Mouse (Mus musculus): ENCODE results near the gene Gm7029. TPM values are rescaled to one million over a fixed set of nuclear protein-coding genes. Genes with fewer than 3 reads are reported as not detected.
A peak's percentile ranks its signal among the peaks of the same experiment; 100 is the strongest.
"Not testable (repeated sequence)": the region's sequence is repeated elsewhere in the genome, so short reads cannot be mapped to it uniquely, and the experiment has no call there.

Gm7029 gene
- polyA plus RNA-seq, 1 experiment from 2014 or later: not detected

- peaks cover 27% of the 10 kb centered on the region for H3K36me3 ChIP-seq (ENCODE audit: control insufficient read depth, insufficient read depth, low read length)
- H3K4me1 ChIP-seq (ENCODE audit: control insufficient read depth, insufficient read depth, low read length): peaks cover 6% of the 10 kb centered on the region
- no peak overlapping the region for H3K4me3 ChIP-seq (ENCODE audit: low read depth, low read length)
- peak overlapping the region; percentile 96 for H3K4me2 ChIP-seq (ENCODE audit: low read length)
- H3K9ac ChIP-seq (ENCODE audit: low read length): peak overlapping the region; percentile 75; the same call in 1 of the 2 replicates
- no peak for DNase-seq (ENCODE audit: low spot score)
- no peak for ATAC-seq
- H3K27ac ChIP-seq (ENCODE audit: low read depth, low read length): no peak overlapping the region
- no peaks in the 10 kb centered on the region for H3K9me3 ChIP-seq (replicated peaks; ENCODE audit: control insufficient read depth, low read length)
- H3K27me3 ChIP-seq (replicated peaks; ENCODE audit: control insufficient read depth, insufficient read depth, low read length): no peaks in the 10 kb centered on the region
- WGBS: 69% methylated on average over 1 of the region's 1 CpGs
Observed at GRCm38 (mm10) chr17:33844196-33844595, 29.4 kb upstream of the Gm7029 start.

- H3K4me3 ChIP-seq (ENCODE audit: low read depth, low read length): no peak overlapping the region
- ATAC-seq: no peak
- H3K4me1 ChIP-seq (ENCODE audit: control insufficient read depth, insufficient read depth, low read length): peaks cover 6% of the 10 kb centered on the region
- H3K9me3 ChIP-seq (replicated peaks; ENCODE audit: control insufficient read depth, low read length): no peaks in the 10 kb centered on the region
- H3K9ac ChIP-seq (ENCODE audit: low read length): 0 out of 2 replicates have a peak overlapping the region, but pooled peaks have one; percentile 32
- peaks cover 20% of the 10 kb centered on the region for H3K36me3 ChIP-seq (ENCODE audit: control insufficient read depth, insufficient read depth, low read length)
- no peaks in the 10 kb centered on the region for H3K27me3 ChIP-seq (replicated peaks; ENCODE audit: control insufficient read depth, insufficient read depth, low read length)
- no peak for DNase-seq (ENCODE audit: low spot score)
- no peak overlapping the region for H3K4me2 ChIP-seq (ENCODE audit: low read length)
- no peak overlapping the region for H3K27ac ChIP-seq (ENCODE audit: low read depth, low read length)
- WGBS: 94% methylated on average over 8 of the region's 8 CpGs
Observed at GRCm38 (mm10) chr17:33848139-33848538, 25.5 kb upstream of the Gm7029 start.

DNA sequence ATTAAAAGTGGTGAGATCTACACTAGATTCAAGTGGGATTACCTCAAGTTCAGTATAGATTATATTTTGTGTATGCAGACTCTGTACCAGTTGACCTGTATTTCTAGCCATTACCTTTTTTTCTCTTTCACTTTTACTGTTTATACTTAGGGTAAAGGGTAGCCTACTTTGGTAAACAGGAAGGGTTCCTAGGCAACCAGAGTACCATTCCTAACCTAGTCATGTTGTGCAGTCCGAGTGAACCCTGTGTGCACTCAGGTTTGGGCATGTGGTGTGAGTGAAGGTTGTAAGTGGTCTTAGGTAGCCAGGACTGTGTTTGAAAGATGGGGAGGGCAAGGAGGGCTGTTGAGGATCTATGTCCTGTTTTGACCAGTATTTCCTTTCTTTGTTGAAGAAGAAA, 22.3 kb upstream of the Gm7029 start:
- WGBS: 87% methylated on average over 1 of the region's 1 CpGs
- Histone ChIP-seq H3K9me3 (replicated peaks; ENCODE audit: control insufficient read depth, low read length) (no peaks in the 10 kb centered on the region), H3K4me2 (ENCODE audit: low read length) (no peak overlapping the region), H3K36me3 (ENCODE audit: control insufficient read depth, insufficient read depth, low read length) (peaks cover 20% of the 10 kb centered on the region), H3K4me1 (ENCODE audit: control insufficient read depth, insufficient read depth, low read length) (no peaks in the 10 kb centered on the region), H3K4me3 (ENCODE audit: low read depth, low read length) (no peak overlapping the region), H3K27ac (ENCODE audit: low read depth, low read length) (no peak overlapping the region), H3K9ac (ENCODE audit: low read length) (no peak overlapping the region), H3K27me3 (replicated peaks; ENCODE audit: control insufficient read depth, insufficient read depth, low read length) (no peaks in the 10 kb centered on the region)
- ATAC-seq: no peak
- DNase-seq (ENCODE audit: low spot score): no peak

GRCm38 (mm10) chr17:33857816-33858215, 15.8 kb upstream of the Gm7029 start:
- no peak overlapping the region for H3K4me2 ChIP-seq (ENCODE audit: low read length)
- H3K4me1 ChIP-seq (ENCODE audit: control insufficient read depth, insufficient read depth, low read length): no peaks in the 10 kb centered on the region
- no peaks in the 10 kb centered on the region for H3K36me3 ChIP-seq (ENCODE audit: control insufficient read depth, insufficient read depth, low read length)
- no peak overlapping the region for H3K4me3 ChIP-seq (ENCODE audit: low read depth, low read length)
- H3K27me3 ChIP-seq (replicated peaks; ENCODE audit: control insufficient read depth, insufficient read depth, low read length): no peaks in the 10 kb centered on the region
- no peak overlapping the region for H3K27ac ChIP-seq (ENCODE audit: low read depth, low read length)
- ATAC-seq (no peak), DNase-seq (ENCODE audit: low spot score) (no peak)
- H3K9ac ChIP-seq (ENCODE audit: low read length): no peak overlapping the region
- 77% methylated on average over 4 of the region's 4 CpGs for WGBS
- no peaks in the 10 kb centered on the region for H3K9me3 ChIP-seq (replicated peaks; ENCODE audit: control insufficient read depth, low read length)

GRCm38 (mm10) chr17:33865330-33866030, 8.2 kb upstream of the Gm7029 start:
- no peaks in the 10 kb centered on the region for H3K4me1 ChIP-seq (ENCODE audit: control insufficient read depth, insufficient read depth, low read length)
- no peaks in the 10 kb centered on the region for H3K36me3 ChIP-seq (ENCODE audit: control insufficient read depth, insufficient read depth, low read length)
- no peaks in the 10 kb centered on the region for H3K9me3 ChIP-seq (replicated peaks; ENCODE audit: control insufficient read depth, low read length)
- H3K4me3 ChIP-seq (ENCODE audit: low read depth, low read length): no peak overlapping the region
- H3K27me3 ChIP-seq (replicated peaks; ENCODE audit: control insufficient read depth, insufficient read depth, low read length): no peaks in the 10 kb centered on the region
- ATAC-seq: no peak
- H3K4me2 ChIP-seq (ENCODE audit: low read length): no peak overlapping the region
- 44% methylated on average over 9 of the region's 9 CpGs for WGBS
- no peak for DNase-seq (ENCODE audit: low spot score)
- H3K9ac ChIP-seq (ENCODE audit: low read length): no peak overlapping the region
- H3K27ac ChIP-seq (ENCODE audit: low read depth, low read length): no peak overlapping the region

GRCm38 (mm10) chr17:33874411-33874810, 774 bp downstream of the Gm7029 start:
- H3K27me3 ChIP-seq (replicated peaks; ENCODE audit: control insufficient read depth, insufficient read depth, low read length): no peaks in the 10 kb centered on the region
- no peaks in the 10 kb centered on the region for H3K9me3 ChIP-seq (replicated peaks; ENCODE audit: control insufficient read depth, low read length)
- H3K9ac ChIP-seq (ENCODE audit: low read length): no peak overlapping the region
- 90% methylated on average over 8 of the region's 11 CpGs for WGBS
- H3K27ac ChIP-seq (ENCODE audit: low read depth, low read length): no peak overlapping the region
- H3K4me1 ChIP-seq (ENCODE audit: control insufficient read depth, insufficient read depth, low read length): no peaks in the 10 kb centered on the region
- DNase-seq (ENCODE audit: low spot score) (no peak), ATAC-seq (no peak)
- no peak overlapping the region for H3K4me2 ChIP-seq (ENCODE audit: low read length)
- no peak overlapping the region for H3K4me3 ChIP-seq (ENCODE audit: low read depth, low read length)
- peaks cover 18% of the 10 kb centered on the region; the same call in 1 of the 2 replicates for H3K36me3 ChIP-seq (ENCODE audit: control insufficient read depth, insufficient read depth, low read length)

GRCm38 (mm10) chr17:33875797-33876196, 2.2 kb downstream of the Gm7029 start:
- not testable (repeated sequence) for DNase-seq (ENCODE audit: low spot score); H3K4me1 ChIP-seq (ENCODE audit: control insufficient read depth, insufficient read depth, low read length); H3K27me3 ChIP-seq (replicated peaks; ENCODE audit: control insufficient read depth, insufficient read depth, low read length); H3K27ac ChIP-seq (ENCODE audit: low read depth, low read length); H3K9ac ChIP-seq (ENCODE audit: low read length); ATAC-seq; H3K4me3 ChIP-seq (ENCODE audit: low read depth, low read length); H3K9me3 ChIP-seq (replicated peaks; ENCODE audit: control insufficient read depth, low read length); H3K4me2 ChIP-seq (ENCODE audit: low read length)
- H3K36me3 ChIP-seq (ENCODE audit: control insufficient read depth, insufficient read depth, low read length): peaks cover 24% of the 10 kb centered on the region; the same call in 1 of the 2 replicates
- 80% methylated on average over 5 of the region's 5 CpGs for WGBS

- WGBS: 94% methylated on average over 9 of the region's 11 CpGs
- peaks cover 35% of the 10 kb centered on the region for H3K36me3 ChIP-seq (ENCODE audit: control insufficient read depth, insufficient read depth, low read length)
- H3K4me2 ChIP-seq (ENCODE audit: low read length): not testable (repeated sequence)
Observed at GRCm38 (mm10) chr17:33884320-33884719, 10.7 kb downstream of the Gm7029 start.

GRCm38 (mm10) chr17:33887802-33888201, 14.2 kb downstream of the Gm7029 start:
- not testable (repeated sequence) for ATAC-seq; H3K4me3 ChIP-seq (ENCODE audit: low read depth, low read length); H3K27me3 ChIP-seq (replicated peaks; ENCODE audit: control insufficient read depth, insufficient read depth, low read length); H3K9ac ChIP-seq (ENCODE audit: low read length); H3K9me3 ChIP-seq (replicated peaks; ENCODE audit: control insufficient read depth, low read length); H3K27ac ChIP-seq (ENCODE audit: low read depth, low read length); H3K4me2 ChIP-seq (ENCODE audit: low read length); H3K4me1 ChIP-seq (ENCODE audit: control insufficient read depth, insufficient read depth, low read length); DNase-seq (ENCODE audit: low spot score)
- H3K36me3 ChIP-seq (ENCODE audit: control insufficient read depth, insufficient read depth, low read length): peaks cover 14% of the 10 kb centered on the region
- WGBS: 82% methylated on average over 2 of the region's 2 CpGs

More at GRCm38 (mm10) chr17:33884320-33884719, 10.7 kb downstream of the Gm7029 start:
- H3K4me3 ChIP-seq (ENCODE audit: low read depth, low read length); ATAC-seq; H3K9me3 ChIP-seq (replicated peaks; ENCODE audit: control insufficient read depth, low read length); H3K4me1 ChIP-seq (ENCODE audit: control insufficient read depth, insufficient read depth, low read length); DNase-seq (ENCODE audit: low spot score); H3K9ac ChIP-seq (ENCODE audit: low read length); H3K27ac ChIP-seq (ENCODE audit: low read depth, low read length); H3K27me3 ChIP-seq (replicated peaks; ENCODE audit: control insufficient read depth, insufficient read depth, low read length): not testable (repeated sequence)

All from forebrain, embryonic 14.5 days (tissue).